Mouse (Mus musculus): ENCODE measurements at regions not wholly inside any gene's neighbourhood (a gene's known extent, or its start where the extent isn't known, plus 50 kb on each side); places are given as distances from the start of the nearest gene placed in this dataset.

- TF ChIP-seq CTCF (IDR thresholded peaks at IDR 0.05; ENCODE audit: insufficient read depth, low read length) (no peak), POLR2A (IDR thresholded peaks at IDR 0.05; ENCODE audit: borderline replicate concordance, extremely low read depth, low read depth, low read length) (no peak)
These were observed 273.1 kb downstream of the Gm11011 start for GRCm38 (mm10) chr2:169314396-169314930.
